Mouse (Mus musculus) C2C12 (cell line): ENCODE results near the gene Ces1e. TPM values are rescaled to one million over a fixed set of nuclear protein-coding genes. Genes with fewer than 3 reads are reported as not detected.

Experiments used
- H3K27me3 ChIP-seq: one replicate; pipeline ENCODE4 v1.6.1; 2011; ENCODE audit not compliant: control insufficient read depth, insufficient read depth, insufficient read length
- H3K36me3 ChIP-seq: one replicate; pipeline ENCODE4 v1.6.1; 2011; ENCODE audit not compliant: control insufficient read depth, insufficient read depth
- H3K4me3 ChIP-seq: one replicate; pipeline ENCODE4 v1.5.1; 2011; ENCODE audit warnings: mild to moderate bottlenecking, control low read depth; ENCODE audit not compliant: poor library complexity, insufficient read depth, severe bottlenecking
- H3K79me2 ChIP-seq: one replicate; pipeline ENCODE4 v1.6.1; 2011; ENCODE audit not compliant: control insufficient read depth, insufficient read depth
- H3K79me3 ChIP-seq: one replicate; pipeline ENCODE4 v1.6.1; 2011; ENCODE audit warnings: low read depth, control low read depth
- H3ac ChIP-seq: one replicate; pipeline ENCODE3; 2011; ENCODE audit warnings: low read depth; ENCODE audit not compliant: control insufficient read depth, insufficient read length
- CEBPB ChIP-seq: IDR thresholded peaks from one replicate; pipeline ENCODE4 v1.6.1; 2011; ENCODE audit warnings: low read depth, mild to moderate bottlenecking, control low read depth, moderate library complexity
- CTCF ChIP-seq: IDR thresholded peaks from one replicate; pipeline ENCODE4 v1.5.1; 2011; ENCODE audit not compliant: control insufficient read depth, insufficient read depth, insufficient read length
- FOSL1 ChIP-seq: IDR thresholded peaks from one replicate; pipeline ENCODE4 v1.8.0; 2011; ENCODE audit warnings: mild to moderate bottlenecking, low read length; ENCODE audit not compliant: poor library complexity, insufficient read depth, severe bottlenecking
- MAX ChIP-seq: IDR thresholded peaks from one replicate; pipeline ENCODE4 v1.6.1; 2011; ENCODE audit warnings: mild to moderate bottlenecking, control low read depth
- MYOD1 ChIP-seq: IDR thresholded peaks from one replicate; pipeline ENCODE4 v1.6.1; 2011; ENCODE audit warnings: low read depth; ENCODE audit not compliant: control insufficient read depth, insufficient read length
- MYOG ChIP-seq: IDR thresholded peaks from one replicate; pipeline ENCODE4 v1.6.1; 2011; ENCODE audit not compliant: control insufficient read depth, insufficient read length; ENCODE audit errors: extremely low read depth
- USF1 ChIP-seq: IDR thresholded peaks from one replicate; pipeline ENCODE4 v1.6.1; 2011; ENCODE audit warnings: low read depth, mild to moderate bottlenecking, control low read depth, moderate library complexity
- polyA plus RNA-seq: library from polyadenylated mRNA; unstranded; fragments of >200 nt; fragmentation: generic; extraction: Trizol; gene quantifications from one replicate; pipeline ENCODE4 v1.2.1, GENCODE M21; 2012; ENCODE audit warnings: missing spikeins

The Ces1e gene
- polyA plus RNA-seq, 1 experiment, result not detected

DNA sequence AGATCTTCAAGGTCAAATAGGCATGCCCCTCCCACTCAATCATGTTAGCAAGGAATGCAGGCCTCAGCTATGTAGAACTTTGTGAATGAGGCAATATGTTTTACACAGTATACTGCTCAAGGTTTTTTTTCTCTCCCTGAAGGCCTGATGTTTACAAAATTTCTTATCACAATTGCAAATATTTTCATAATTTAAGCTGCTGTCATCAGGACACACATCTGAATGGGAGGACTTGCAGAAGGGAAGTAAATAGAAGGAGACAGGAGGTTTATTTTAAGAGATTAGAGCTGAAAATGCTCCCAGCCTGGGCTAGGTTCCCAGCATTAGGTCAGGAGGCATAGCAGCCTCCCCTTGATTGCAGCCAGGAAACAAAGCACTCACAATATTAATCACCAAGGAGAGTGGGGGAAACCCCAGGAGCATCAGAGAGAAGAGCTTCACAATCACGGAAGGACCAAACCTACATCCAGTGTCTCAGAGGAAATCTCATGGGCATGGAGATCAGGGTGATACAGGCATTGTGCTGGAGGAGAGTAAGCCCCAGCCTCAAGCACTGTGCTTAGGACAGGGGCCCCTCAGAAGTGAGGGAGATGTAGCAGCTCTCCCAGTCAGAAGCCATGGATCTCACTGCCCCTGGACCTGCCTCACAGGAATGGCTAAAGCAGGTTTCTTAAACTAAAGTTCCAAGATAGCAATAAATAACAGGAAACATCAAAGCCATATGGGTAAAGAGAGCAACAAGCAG is 57.4 kb downstream of the Ces1e start:
- Histone ChIP-seq H3K79me3 (no peaks in the 10 kb centered on the region), H3K79me2 (no peaks in the 10 kb centered on the region), H3K4me3 (no peak overlapping the region), H3K27me3 (no peaks in the 10 kb centered on the region), H3ac (no peak overlapping the region), H3K36me3 (no peaks in the 10 kb centered on the region)
- TF ChIP-seq USF1 (no peak), MYOG (no peak), CEBPB (no peak), MAX (no peak), FOSL1 (no peak), CTCF (no peak), MYOD1 (no peak)

DNA sequence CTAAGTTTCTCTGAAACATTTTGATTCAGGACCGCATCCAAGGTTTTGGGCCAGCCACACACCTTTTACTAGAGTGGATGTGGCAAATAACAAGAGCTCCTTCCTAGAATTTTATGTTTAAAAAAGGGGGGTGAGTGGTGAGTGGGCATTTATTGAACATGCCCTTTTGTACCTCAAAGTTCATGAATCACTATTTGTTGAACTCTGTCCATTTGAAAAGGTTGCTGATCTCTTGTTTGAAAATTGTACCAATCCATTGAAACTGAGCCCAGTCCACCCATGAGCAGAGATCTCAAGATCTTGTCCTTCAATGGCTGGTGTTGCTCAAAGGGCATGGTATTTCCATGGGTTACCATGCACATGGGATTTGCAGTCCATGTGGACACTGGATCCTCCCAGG is 66.1 kb downstream of the Ces1e start:
- H3K36me3 ChIP-seq, result no peaks in the 10 kb centered on the region
- H3K27me3 ChIP-seq, result no peaks in the 10 kb centered on the region
- no peaks in the 10 kb centered on the region for H3K79me3 ChIP-seq
- no peaks in the 10 kb centered on the region for H3K79me2 ChIP-seq
- H3K4me3 ChIP-seq, result no peak overlapping the region
- TF ChIP-seq USF1, result no peak
- H3ac ChIP-seq, result no peak overlapping the region

DNA sequence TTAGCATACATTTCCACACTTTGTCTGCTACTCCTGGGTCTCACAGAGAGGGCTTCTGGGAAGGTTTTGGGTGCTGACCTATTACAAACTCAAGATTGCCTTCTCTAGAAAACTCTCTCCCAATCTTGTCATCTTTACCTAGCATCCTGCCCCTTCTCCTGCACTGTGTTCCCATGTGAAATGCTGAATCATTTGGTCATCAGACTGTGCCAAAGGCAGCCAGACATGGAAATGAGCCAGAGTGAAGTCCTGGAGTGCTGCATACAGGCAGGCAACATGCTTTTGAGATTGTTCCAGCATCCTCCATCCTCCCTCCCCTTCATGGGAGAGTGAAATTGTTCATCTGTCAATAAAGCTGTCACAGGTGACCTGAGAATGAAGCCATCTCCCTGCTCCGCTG is 78.0 kb downstream of the Ces1e start:
- no peak for TF ChIP-seq USF1
- no peak for TF ChIP-seq CEBPB
- TF ChIP-seq MYOD1, result no peak
- TF ChIP-seq FOSL1, result no peak
- TF ChIP-seq MYOG, result no peak
- TF ChIP-seq CTCF, result no peak
- no peak for TF ChIP-seq MAX
- Histone ChIP-seq H3ac (no peak overlapping the region), H3K4me3 (no peak overlapping the region), H3K36me3 (no peaks in the 10 kb centered on the region), H3K27me3 (no peaks in the 10 kb centered on the region), H3K79me2 (no peaks in the 10 kb centered on the region), H3K79me3 (no peaks in the 10 kb centered on the region)

Other genes with a start within 250 kb of the Ces1e start
- 0.01 TPM for gene Ces1a, start 181.4 kb downstream of the Ces1e start, polyA plus RNA-seq
- not detected for gene Ces1b, start 149.6 kb downstream of the Ces1e start, polyA plus RNA-seq
- gene Ces1c, start 98.3 kb downstream of the Ces1e start, polyA plus RNA-seq, result not detected
- gene Ces1d, start 31.8 kb downstream of the Ces1e start, polyA plus RNA-seq, result not detected
- not detected for gene Ces1f, start 50.1 kb upstream of the Ces1e start, polyA plus RNA-seq
- gene Ces1g, start 107.7 kb upstream of the Ces1e start, polyA plus RNA-seq, result not detected
- gene Ces1h, start 150.1 kb upstream of the Ces1e start, polyA plus RNA-seq, result not detected